Mouse (Mus musculus) cerebellum, adult 2 months (tissue): ENCODE results near the gene Mrgpra6. TPM values are rescaled to one million over a fixed set of nuclear protein-coding genes. Genes with fewer than 3 reads are reported as not detected.
A peak's percentile ranks its signal among the peaks of the same experiment; 100 is the strongest.

Experiments used
- DNase-seq, 2 experiments: peaks; one replicate each; pipeline ENCODE4 v3.0.0; 2021
- H3K27ac ChIP-seq: fragments of 200-500 bp; 2 replicates; pipeline ENCODE4 v1.5.1; 2012; ENCODE audit warnings: low read length, control low read depth, inconsistent platforms; ENCODE audit not compliant: insufficient read depth
- H3K27me3 ChIP-seq: fragments of 200-500 bp; 2 replicates; pipeline ENCODE4 v1.6.1; 2012; ENCODE audit warnings: inconsistent platforms, mild to moderate bottlenecking, low read length, moderate library complexity; ENCODE audit not compliant: control insufficient read depth, insufficient read depth
- H3K4me1 ChIP-seq: fragments of 200-500 bp; 2 replicates; pipeline ENCODE4 v1.6.1; 2011; ENCODE audit warnings: low read length; ENCODE audit not compliant: control insufficient read depth, insufficient read depth
- H3K4me3 ChIP-seq: fragments of 200-500 bp; replicated peaks from 2 replicates; pipeline ENCODE3; 2011; ENCODE audit warnings: mild to moderate bottlenecking, low read depth, low read length, control low read depth; ENCODE audit not compliant: insufficient read depth
- CTCF ChIP-seq: fragments of 200-500 bp; IDR thresholded peaks from 2 replicates; pipeline ENCODE4 v1.5.1; 2011; ENCODE audit warnings: low read depth, mild to moderate bottlenecking, control low read depth, low read length, moderate library complexity, borderline replicate concordance; ENCODE audit not compliant: insufficient read depth
- POLR2A ChIP-seq: fragments of 200-500 bp; IDR thresholded peaks from 2 replicates; pipeline ENCODE4 v1.6.1; 2011; ENCODE audit warnings: low read length, control low read depth, borderline replicate concordance; ENCODE audit not compliant: insufficient read depth
- WGBS: fragments of 180-500 bp; shearing (Covaris S2); methylation state at CpG from one replicate; pipeline ENCODE4 v1.1.7; 2018; 5-methylcytosine and 5-hydroxymethylcytosine counted together
- polyA plus RNA-seq: library from polyadenylated mRNA; depleted of rRNA; stranded (reverse); fragments of >200 nt; gene quantifications from 2 replicates; pipeline ENCODE4 v1.2.3, GENCODE M21; 2012; rRNA removed

The Mrgpra6 gene
- polyA plus RNA-seq = not detected in 2 replicates

DNA sequence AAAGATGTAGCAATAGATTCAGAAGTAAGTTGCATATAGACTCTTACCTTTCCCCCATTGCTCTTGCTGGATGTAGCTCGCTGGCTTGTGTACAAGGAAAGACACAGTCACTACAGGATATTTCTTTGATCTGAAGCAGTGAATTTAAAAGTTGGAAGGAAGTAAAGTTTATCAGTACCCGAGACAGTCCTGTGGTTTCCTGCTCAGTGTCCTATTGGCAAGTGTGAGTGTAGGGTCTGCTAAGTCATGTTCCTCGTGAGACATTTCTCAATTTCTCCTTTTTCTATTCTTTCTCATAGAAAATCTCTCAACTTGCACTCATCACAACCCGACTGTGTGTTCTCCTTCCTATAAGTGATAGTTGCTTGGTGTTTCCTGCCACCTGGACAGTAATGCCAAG is at the start of gene Mrgpra6:
Mrgpra6 (minus strand) TSS at position 91 of the 400 bp plus-strand sequence.
- WGBS = 55% methylated on average over 4 of the region's 4 CpGs
- H3K4me3 ChIP-seq = no peak within 1 kb of the TSS
- DNase-seq = no peak
- no peaks in the 10 kb centered on the region for H3K27me3 ChIP-seq
- no peaks in the 10 kb centered on the region for H3K4me1 ChIP-seq
- no peak within 1 kb of the TSS for H3K27ac ChIP-seq
- TF ChIP-seq CTCF = no peak
- TF ChIP-seq POLR2A = no peak

DNA sequence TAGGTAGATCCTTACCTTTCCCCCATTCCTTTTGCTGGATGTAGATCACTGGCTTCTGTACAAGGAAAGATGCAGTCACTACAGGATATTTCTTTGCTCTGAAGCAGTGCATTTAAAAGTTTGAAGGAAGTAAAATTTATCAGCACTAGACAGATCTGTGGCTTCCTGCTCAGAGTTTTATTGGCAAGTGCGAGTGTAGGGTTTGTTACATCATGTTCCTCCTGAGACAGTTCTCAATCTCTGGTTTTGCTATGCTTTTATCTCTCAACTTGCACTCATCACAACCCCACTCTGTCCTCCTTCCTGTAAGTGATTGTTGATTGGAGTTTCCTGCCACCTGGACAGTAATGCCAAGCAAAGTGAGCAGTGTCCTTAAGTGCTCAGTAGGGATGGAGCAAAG is 48.0 kb upstream of the Mrgpra6 start, which contains the start of gene Mrgpra9:
Mrgpra9 (minus strand) TSS at position 79 of the 400 bp plus-strand sequence.
- H3K27me3 ChIP-seq = no peaks in the 10 kb centered on the region
- no peak within 1 kb of the TSS for H3K4me3 ChIP-seq
- WGBS = 54% methylated on average over 1 of the region's 1 CpGs
- no peak for TF ChIP-seq POLR2A
- no peak for TF ChIP-seq CTCF
- H3K4me1 ChIP-seq = no peaks in the 10 kb centered on the region
- DNase-seq = no peak
- no peak within 1 kb of the TSS for H3K27ac ChIP-seq

DNA sequence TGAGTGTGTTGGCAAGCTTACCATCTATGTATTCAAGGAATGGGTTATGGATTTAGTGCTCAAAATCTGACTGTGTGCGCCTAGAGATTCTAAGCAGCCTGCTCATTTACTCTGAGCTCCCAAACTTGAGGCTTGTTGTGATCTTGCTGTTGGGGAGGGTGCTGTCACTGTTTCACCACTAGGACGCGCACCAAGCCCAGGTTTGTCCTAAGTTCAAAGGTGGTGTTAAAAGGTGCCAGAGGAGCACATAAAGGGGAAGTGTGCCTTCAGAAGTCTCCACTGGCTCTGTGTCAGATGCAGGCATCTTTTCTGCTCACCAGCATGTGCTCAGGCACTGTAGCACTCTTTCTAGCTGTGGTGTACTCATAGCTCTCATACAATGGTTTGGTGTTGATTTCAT is 39.9 kb upstream of the Mrgpra6 start:
- no peak for TF ChIP-seq CTCF
- no peak for TF ChIP-seq POLR2A
- no peaks in the 10 kb centered on the region for H3K4me1 ChIP-seq
- DNase-seq = no peak
- H3K4me3 ChIP-seq = no peak overlapping the region
- no peak overlapping the region for H3K27ac ChIP-seq
- 61% methylated on average over 3 of the region's 3 CpGs for WGBS
- no peaks in the 10 kb centered on the region for H3K27me3 ChIP-seq

DNA sequence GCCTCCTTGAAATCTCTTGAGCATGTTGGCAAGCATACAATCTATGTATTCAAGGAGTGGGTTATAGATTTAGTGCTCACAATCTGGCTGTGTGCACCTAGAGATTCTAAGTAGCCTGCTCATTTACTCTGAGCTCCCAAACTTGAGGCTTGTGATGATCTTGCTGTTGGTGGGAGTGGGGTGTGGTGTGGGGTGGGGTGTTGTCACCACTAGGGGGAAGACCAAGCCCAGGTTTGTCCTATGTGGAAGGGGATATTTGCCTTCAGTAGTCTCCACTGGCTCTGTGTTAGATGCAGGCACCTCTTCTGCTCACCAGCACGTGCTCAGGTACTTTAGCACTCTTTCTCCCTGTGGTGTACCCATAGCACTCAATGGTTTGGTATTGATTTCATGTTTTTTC is 9.4 kb downstream of the Mrgpra6 start:
- WGBS = 52% methylated on average over 1 of the region's 1 CpGs
- H3K4me3 ChIP-seq = no peak overlapping the region
- H3K27ac ChIP-seq = no peak overlapping the region
- DNase-seq = no peak
- H3K27me3 ChIP-seq = no peaks in the 10 kb centered on the region
- H3K4me1 ChIP-seq = no peaks in the 10 kb centered on the region
- TF ChIP-seq CTCF (no peak), POLR2A (no peak)

DNA sequence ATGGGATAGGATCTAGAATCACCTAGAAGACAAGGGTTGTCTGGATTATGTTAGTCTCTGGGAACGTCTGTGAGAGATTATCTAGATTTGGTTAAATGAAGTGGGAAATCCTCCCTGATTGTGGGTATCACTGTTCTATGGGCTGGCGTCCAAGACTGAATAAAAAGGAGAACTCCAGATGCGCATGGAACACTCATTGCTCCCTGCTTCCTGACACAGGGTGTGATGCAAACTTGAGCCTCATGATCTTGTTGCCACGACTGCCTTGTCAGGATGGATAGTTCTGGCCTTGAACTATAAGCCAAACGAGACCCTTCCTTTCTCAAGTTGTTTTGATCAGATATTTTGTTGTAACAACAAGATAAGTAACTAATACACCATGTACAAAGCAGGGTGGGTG is 33.9 kb downstream of the Mrgpra6 start:
- H3K27me3 ChIP-seq = no peaks in the 10 kb centered on the region
- 54% methylated on average over 5 of the region's 5 CpGs for WGBS
- DNase-seq = no peak
- H3K4me1 ChIP-seq = no peaks in the 10 kb centered on the region
- no peak overlapping the region for H3K27ac ChIP-seq
- no peak for TF ChIP-seq POLR2A
- TF ChIP-seq CTCF = no peak
- no peak overlapping the region for H3K4me3 ChIP-seq

DNA sequence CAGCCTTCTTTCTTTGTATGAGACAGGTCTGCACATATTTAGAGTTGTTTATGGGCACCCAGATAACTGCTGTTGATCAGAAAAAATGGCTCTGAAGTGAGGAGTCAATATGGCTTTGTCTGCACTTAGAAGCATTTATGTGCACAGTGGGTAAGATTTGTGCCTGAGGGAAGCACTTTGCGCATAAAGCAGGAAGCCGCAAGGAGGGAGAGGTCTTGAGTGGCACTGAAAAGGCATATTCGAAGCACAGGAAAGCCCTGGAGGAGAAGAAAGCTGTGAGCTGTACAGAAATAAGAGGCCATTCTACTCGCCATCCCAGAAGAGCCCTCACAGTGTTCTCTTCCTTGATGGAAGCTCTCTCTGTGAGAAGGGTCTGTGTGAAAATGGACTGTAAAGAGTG is 39.7 kb downstream of the Mrgpra6 start:
- Histone ChIP-seq H3K27me3 (no peaks in the 10 kb centered on the region), H3K4me3 (no peak overlapping the region), H3K27ac (no peak overlapping the region), H3K4me1 (no peaks in the 10 kb centered on the region)
- TF ChIP-seq CTCF = no peak
- no peak for TF ChIP-seq POLR2A
- DNase-seq = no peak
- WGBS = 76% methylated on average over 4 of the region's 4 CpGs

DNA sequence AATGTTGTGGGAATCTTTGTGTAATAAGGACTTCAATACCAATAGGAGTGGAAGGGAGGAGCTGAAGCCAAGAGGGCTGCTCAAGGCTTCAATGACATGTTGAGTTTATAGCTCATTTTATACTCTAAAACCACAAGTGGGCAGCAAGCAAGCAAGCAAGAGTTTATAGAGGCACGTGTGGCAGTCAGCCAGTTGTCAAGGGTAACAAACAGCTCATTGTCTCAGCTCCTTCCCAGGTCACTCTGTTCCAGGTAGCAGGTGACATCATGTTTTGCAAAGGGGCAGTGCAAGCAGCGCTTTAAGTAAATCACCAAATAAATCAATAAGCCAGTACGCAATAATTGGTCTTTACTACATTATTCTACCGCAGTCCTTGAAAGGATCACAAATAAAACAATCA is 41.5 kb downstream of the Mrgpra6 start:
- 79% methylated on average over 4 of the region's 4 CpGs for WGBS
- H3K4me3 ChIP-seq = no peak overlapping the region
- H3K27ac ChIP-seq = no peak overlapping the region
- TF ChIP-seq POLR2A (no peak), CTCF (no peak)
- DNase-seq = no peak
- no peaks in the 10 kb centered on the region for H3K27me3 ChIP-seq
- H3K4me1 ChIP-seq = 0 out of 2 replicates have a peak, but pooled peaks cover 2% of the 10 kb centered on the region

DNA sequence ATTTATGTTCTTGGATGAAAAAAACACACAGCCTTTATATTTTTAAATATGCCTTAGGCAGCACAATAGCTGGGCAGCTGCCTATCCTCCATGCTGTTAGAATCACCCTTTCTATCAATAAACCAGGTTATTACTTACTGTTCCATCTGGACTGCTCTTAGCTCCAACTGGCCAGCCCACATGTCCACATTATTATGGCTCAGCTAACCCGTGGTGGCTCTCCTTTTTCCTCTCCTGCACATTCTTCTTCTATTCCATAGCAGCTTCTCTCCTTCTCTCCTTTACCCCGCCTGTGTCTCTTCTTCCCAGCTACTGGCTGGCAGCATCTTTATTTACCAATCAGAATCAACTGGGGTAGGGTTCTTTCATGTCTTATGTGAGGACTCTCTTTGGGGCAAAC is 46.3 kb downstream of the Mrgpra6 start:
- TF ChIP-seq CTCF = no peak

DNA sequence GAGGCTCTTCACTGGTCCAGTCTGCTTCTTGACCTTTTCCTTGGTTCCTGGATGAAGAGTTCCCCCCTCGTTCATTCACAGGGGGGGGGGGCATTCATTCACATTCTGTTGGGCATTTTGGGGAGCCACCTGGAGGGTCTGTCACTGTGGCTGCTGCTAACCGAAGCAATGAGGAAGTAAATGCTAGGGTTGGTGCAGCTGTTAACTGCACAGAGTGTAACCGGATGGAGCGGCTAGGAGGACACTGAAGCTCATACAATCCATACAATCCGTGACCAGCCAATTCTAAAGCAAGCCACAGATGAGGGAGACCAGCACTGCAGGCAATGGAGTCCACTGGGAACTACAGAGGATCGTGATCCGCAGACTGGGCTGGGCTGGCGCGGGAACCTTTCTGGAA is 47.0 kb downstream of the Mrgpra6 start:
- WGBS = 65% methylated on average over 9 of the region's 9 CpGs
- TF ChIP-seq POLR2A (no peak), CTCF (no peak)
- H3K27ac ChIP-seq = no peak overlapping the region
- DNase-seq = no peak
- H3K4me1 ChIP-seq = 0 out of 2 replicates have a peak, but pooled peaks cover 6% of the 10 kb centered on the region
- no peak overlapping the region for H3K4me3 ChIP-seq
- no peaks in the 10 kb centered on the region for H3K27me3 ChIP-seq

More for the DNA sequence above, 46.3 kb downstream of the Mrgpra6 start:
- WGBS = 18% methylated on average over 2 of the region's 2 CpGs
- Histone ChIP-seq H3K27ac (no peak overlapping the region), H3K4me3 (no peak overlapping the region), H3K4me1 (0 out of 2 replicates have a peak, but pooled peaks cover 6% of the 10 kb centered on the region), H3K27me3 (no peaks in the 10 kb centered on the region)
- DNase-seq = peak in 1 of 2 experiments; percentile 41
